Mouse (Mus musculus): Measurements from ENCODE around the gene Ddx41. TPM values are rescaled to one million over a fixed set of nuclear protein-coding genes. Genes with fewer than 3 reads are reported as not detected.
"Not testable (repeated sequence)": the region's sequence is repeated elsewhere in the genome, so short reads cannot be mapped to it uniquely, and the experiment has no call there.

The Ddx41 gene
- polyA plus RNA-seq, 1 experiment from 2014 or later = 66.1 TPM

- no peaks in the 10 kb centered on the region for H3K36me3 ChIP-seq (ENCODE audit: control insufficient read depth, insufficient read depth, low read length)
- H3K4me1 ChIP-seq (replicated peaks; ENCODE audit: control insufficient read depth, insufficient read depth, low read length) = peaks cover 15% of the 10 kb centered on the region
- under 1% methylated on average over 46 of the region's 47 CpGs for WGBS
- ATAC-seq (ENCODE audit: low read depth) = peak; percentile 75
- H3K27ac ChIP-seq (ENCODE audit: low read length) = peak overlapping the region; percentile 83
- no peaks in the 10 kb centered on the region; the same call in 1 of the 2 replicates for H3K9me3 ChIP-seq (ENCODE audit: control insufficient read depth, low read length)
- no peaks in the 10 kb centered on the region for H3K27me3 ChIP-seq (ENCODE audit: control insufficient read depth, insufficient read depth, low read depth, low read length)
- peak overlapping the region; percentile 99 for H3K4me3 ChIP-seq (ENCODE audit: low read length)
- H3K9ac ChIP-seq (ENCODE audit: low read length) = peak overlapping the region; percentile 99
- H3K4me2 ChIP-seq (ENCODE audit: low read depth, low read length) = peak overlapping the region; percentile 97
Measured at GRCm38 (mm10) chr13:55570286-55570973, 34.0 kb upstream of the Ddx41 start.

- 3% methylated on average over 16 of the region's 16 CpGs for WGBS
- H3K4me3 ChIP-seq (ENCODE audit: low read length) = peak overlapping the region; percentile 99
- H3K9me3 ChIP-seq (ENCODE audit: control insufficient read depth, low read length) = no peaks in the 10 kb centered on the region; the same call in 1 of the 2 replicates
- ATAC-seq (ENCODE audit: low read depth) = no peak
- no peaks in the 10 kb centered on the region for H3K36me3 ChIP-seq (ENCODE audit: control insufficient read depth, insufficient read depth, low read length)
- H3K4me1 ChIP-seq (replicated peaks; ENCODE audit: control insufficient read depth, insufficient read depth, low read length) = peaks cover 15% of the 10 kb centered on the region
- peak overlapping the region; percentile 99 for H3K9ac ChIP-seq (ENCODE audit: low read length)
- peak overlapping the region; percentile 83; the same call in 1 of the 2 replicates for H3K27ac ChIP-seq (ENCODE audit: low read length)
- H3K27me3 ChIP-seq (ENCODE audit: control insufficient read depth, insufficient read depth, low read depth, low read length) = no peaks in the 10 kb centered on the region
- peak overlapping the region; percentile 97 for H3K4me2 ChIP-seq (ENCODE audit: low read depth, low read length)
Measured at GRCm38 (mm10) chr13:55569726-55570285, 33.3 kb upstream of the Ddx41 start.

- H3K27ac ChIP-seq (ENCODE audit: low read length); H3K9ac ChIP-seq (ENCODE audit: low read length); H3K4me2 ChIP-seq (ENCODE audit: low read depth, low read length); ATAC-seq (ENCODE audit: low read depth); H3K9me3 ChIP-seq (ENCODE audit: control insufficient read depth, low read length); H3K4me3 ChIP-seq (ENCODE audit: low read length); H3K36me3 ChIP-seq (ENCODE audit: control insufficient read depth, insufficient read depth, low read length); H3K27me3 ChIP-seq (ENCODE audit: control insufficient read depth, insufficient read depth, low read depth, low read length): not testable (repeated sequence)
- H3K4me1 ChIP-seq (replicated peaks; ENCODE audit: control insufficient read depth, insufficient read depth, low read length) = peaks cover 15% of the 10 kb centered on the region
- WGBS = 87% methylated on average over 4 of the region's 4 CpGs
Measured at GRCm38 (mm10) chr13:55568524-55568923, 32.1 kb upstream of the Ddx41 start.

- Histone ChIP-seq H3K4me1 (replicated peaks; ENCODE audit: control insufficient read depth, insufficient read depth, low read length) (peaks cover 15% of the 10 kb centered on the region), H3K4me2 (ENCODE audit: low read depth, low read length) (no peak overlapping the region), H3K4me3 (ENCODE audit: low read length) (no peak overlapping the region), H3K9me3 (ENCODE audit: control insufficient read depth, low read length) (no peaks in the 10 kb centered on the region), H3K36me3 (ENCODE audit: control insufficient read depth, insufficient read depth, low read length) (peaks cover 2% of the 10 kb centered on the region; the same call in 1 of the 2 replicates), H3K27ac (ENCODE audit: low read length) (no peak overlapping the region), H3K27me3 (ENCODE audit: control insufficient read depth, insufficient read depth, low read depth, low read length) (no peaks in the 10 kb centered on the region), H3K9ac (ENCODE audit: low read length) (no peak overlapping the region)
- no peak for ATAC-seq (ENCODE audit: low read depth)
- 88% methylated on average over 2 of the region's 2 CpGs for WGBS
Measured at GRCm38 (mm10) chr13:55567949-55568348, 31.5 kb upstream of the Ddx41 start.

- 85% methylated on average over 6 of the region's 6 CpGs for WGBS
- ATAC-seq (ENCODE audit: low read depth) = no peak
- no peak overlapping the region for H3K4me2 ChIP-seq (ENCODE audit: low read depth, low read length)
- H3K27me3 ChIP-seq (ENCODE audit: control insufficient read depth, insufficient read depth, low read depth, low read length) = no peaks in the 10 kb centered on the region
- H3K4me3 ChIP-seq (ENCODE audit: low read length) = no peak overlapping the region
- H3K36me3 ChIP-seq (ENCODE audit: control insufficient read depth, insufficient read depth, low read length) = peaks cover 2% of the 10 kb centered on the region; the same call in 1 of the 2 replicates
- H3K4me1 ChIP-seq (replicated peaks; ENCODE audit: control insufficient read depth, insufficient read depth, low read length) = peaks cover 12% of the 10 kb centered on the region
- H3K9ac ChIP-seq (ENCODE audit: low read length) = no peak overlapping the region
- no peaks in the 10 kb centered on the region for H3K9me3 ChIP-seq (ENCODE audit: control insufficient read depth, low read length)
- H3K27ac ChIP-seq (ENCODE audit: low read length) = no peak overlapping the region
Measured at GRCm38 (mm10) chr13:55567001-55567400, 30.5 kb upstream of the Ddx41 start.

GRCm38 (mm10) chr13:55563266-55563879, 26.9 kb upstream of the Ddx41 start:
- H3K4me1 ChIP-seq (replicated peaks; ENCODE audit: control insufficient read depth, insufficient read depth, low read length) = no peaks in the 10 kb centered on the region
- no peak overlapping the region for H3K9ac ChIP-seq (ENCODE audit: low read length)
- no peaks in the 10 kb centered on the region for H3K27me3 ChIP-seq (ENCODE audit: control insufficient read depth, insufficient read depth, low read depth, low read length)
- H3K9me3 ChIP-seq (ENCODE audit: control insufficient read depth, low read length) = no peaks in the 10 kb centered on the region
- H3K4me3 ChIP-seq (ENCODE audit: low read length) = no peak overlapping the region
- H3K36me3 ChIP-seq (ENCODE audit: control insufficient read depth, insufficient read depth, low read length) = peaks cover 2% of the 10 kb centered on the region; the same call in 1 of the 2 replicates
- 78% methylated on average over 7 of the region's 7 CpGs for WGBS
- H3K27ac ChIP-seq (ENCODE audit: low read length) = no peak overlapping the region
- no peak overlapping the region for H3K4me2 ChIP-seq (ENCODE audit: low read depth, low read length)
- ATAC-seq (ENCODE audit: low read depth) = no peak

GRCm38 (mm10) chr13:55557499-55557898, 21.0 kb upstream of the Ddx41 start:
- Histone ChIP-seq H3K27me3 (ENCODE audit: control insufficient read depth, insufficient read depth, low read depth, low read length) (no peaks in the 10 kb centered on the region), H3K9me3 (ENCODE audit: control insufficient read depth, low read length) (no peaks in the 10 kb centered on the region), H3K4me1 (replicated peaks; ENCODE audit: control insufficient read depth, insufficient read depth, low read length) (no peaks in the 10 kb centered on the region), H3K4me3 (ENCODE audit: low read length) (no peak overlapping the region), H3K27ac (ENCODE audit: low read length) (no peak overlapping the region), H3K9ac (ENCODE audit: low read length) (no peak overlapping the region), H3K36me3 (ENCODE audit: control insufficient read depth, insufficient read depth, low read length) (peaks cover 30% of the 10 kb centered on the region), H3K4me2 (ENCODE audit: low read depth, low read length) (no peak overlapping the region)
- ATAC-seq (ENCODE audit: low read depth) = peak; percentile 72
- WGBS = 66% methylated on average over 6 of the region's 6 CpGs

GRCm38 (mm10) chr13:55555921-55556320, 19.5 kb upstream of the Ddx41 start:
- no peak overlapping the region for H3K27ac ChIP-seq (ENCODE audit: low read length)
- 90% methylated on average over 9 of the region's 9 CpGs for WGBS
- H3K4me1 ChIP-seq (replicated peaks; ENCODE audit: control insufficient read depth, insufficient read depth, low read length) = no peaks in the 10 kb centered on the region
- no peak for ATAC-seq (ENCODE audit: low read depth)
- no peaks in the 10 kb centered on the region for H3K27me3 ChIP-seq (ENCODE audit: control insufficient read depth, insufficient read depth, low read depth, low read length)
- no peak overlapping the region for H3K4me2 ChIP-seq (ENCODE audit: low read depth, low read length)
- no peak overlapping the region for H3K4me3 ChIP-seq (ENCODE audit: low read length)
- H3K9ac ChIP-seq (ENCODE audit: low read length) = no peak overlapping the region
- peaks cover 32% of the 10 kb centered on the region for H3K36me3 ChIP-seq (ENCODE audit: control insufficient read depth, insufficient read depth, low read length)
- H3K9me3 ChIP-seq (ENCODE audit: control insufficient read depth, low read length) = no peaks in the 10 kb centered on the region

GRCm38 (mm10) chr13:55549061-55549460, 12.6 kb upstream of the Ddx41 start:
- Histone ChIP-seq H3K4me3 (ENCODE audit: low read length) (no peak overlapping the region), H3K4me2 (ENCODE audit: low read depth, low read length) (no peak overlapping the region), H3K9me3 (ENCODE audit: control insufficient read depth, low read length) (no peaks in the 10 kb centered on the region), H3K36me3 (ENCODE audit: control insufficient read depth, insufficient read depth, low read length) (peaks cover 32% of the 10 kb centered on the region), H3K27ac (ENCODE audit: low read length) (no peak overlapping the region), H3K9ac (ENCODE audit: low read length) (no peak overlapping the region), H3K4me1 (replicated peaks; ENCODE audit: control insufficient read depth, insufficient read depth, low read length) (no peaks in the 10 kb centered on the region), H3K27me3 (ENCODE audit: control insufficient read depth, insufficient read depth, low read depth, low read length) (no peaks in the 10 kb centered on the region)
- WGBS = 91% methylated on average over 15 of the region's 15 CpGs
- ATAC-seq (ENCODE audit: low read depth) = no peak

All from lung, embryonic 16.5 days (tissue).